Mouse (Mus musculus) small intestine, adult 2 months (tissue): ENCODE results near the gene Man1a2.

Source experiments
- CTCF ChIP-seq: fragments of 200-500 bp; IDR thresholded peaks from 2 replicates; pipeline ENCODE4 v1.5.1; 2012; ENCODE audit warnings: low read depth, mild to moderate bottlenecking, control low read depth, inconsistent platforms, low read length, moderate library complexity, mixed read lengths; ENCODE audit not compliant: insufficient replicate concordance, insufficient read length; ENCODE audit errors: extremely low read depth
- POLR2A ChIP-seq: fragments of 200-500 bp; IDR thresholded peaks from 2 replicates; pipeline ENCODE4 v1.6.1; 2012; ENCODE audit warnings: low read depth, mild to moderate bottlenecking, control low read depth, inconsistent platforms, low read length, moderate library complexity

DNA sequence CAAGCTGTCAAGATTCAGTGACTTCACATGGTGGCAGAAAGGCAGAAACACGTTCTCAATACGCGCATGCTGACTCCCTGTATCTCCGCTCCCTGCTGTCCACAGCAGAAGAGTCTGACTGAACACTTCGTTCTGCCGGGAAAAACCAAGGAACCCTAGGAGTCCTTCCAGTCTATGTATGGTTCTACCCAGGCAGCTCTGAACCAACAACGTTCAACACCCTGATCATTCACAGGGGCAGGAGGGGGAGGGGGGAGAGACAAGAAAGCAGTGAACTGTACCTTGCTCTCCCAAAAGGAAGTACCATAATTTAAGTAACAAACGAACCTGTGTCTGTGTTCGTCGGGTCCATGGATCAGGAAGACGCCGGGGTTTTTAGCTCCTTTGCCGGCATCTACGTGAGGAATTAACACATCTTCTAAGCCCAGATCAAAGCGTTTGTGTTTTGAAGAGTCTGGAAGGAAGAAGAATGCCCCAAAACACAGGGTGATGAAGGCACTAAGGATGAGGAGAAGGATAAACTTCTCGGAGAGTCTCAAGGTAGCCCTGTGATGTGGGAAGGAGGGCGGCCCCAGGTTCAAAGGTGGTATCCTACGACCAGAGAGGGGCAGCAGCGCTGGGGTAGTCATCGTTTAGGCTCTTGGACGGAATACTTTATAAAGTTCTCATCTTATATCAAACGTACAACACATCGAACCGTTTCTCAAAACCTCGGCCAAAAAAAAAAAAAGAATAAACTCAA lies 898 bp downstream of the Man1a2 start:
- TF ChIP-seq CTCF: no peak
- no peak for TF ChIP-seq POLR2A
